Mouse (Mus musculus): ENCODE data around the gene Dbn1. TPM values are rescaled to one million over a fixed set of nuclear protein-coding genes. Genes with fewer than 3 reads are reported as not detected.

Gene Dbn1
- polyA plus RNA-seq, 1 experiment from 2014 or later, result 572 TPM

DNA sequence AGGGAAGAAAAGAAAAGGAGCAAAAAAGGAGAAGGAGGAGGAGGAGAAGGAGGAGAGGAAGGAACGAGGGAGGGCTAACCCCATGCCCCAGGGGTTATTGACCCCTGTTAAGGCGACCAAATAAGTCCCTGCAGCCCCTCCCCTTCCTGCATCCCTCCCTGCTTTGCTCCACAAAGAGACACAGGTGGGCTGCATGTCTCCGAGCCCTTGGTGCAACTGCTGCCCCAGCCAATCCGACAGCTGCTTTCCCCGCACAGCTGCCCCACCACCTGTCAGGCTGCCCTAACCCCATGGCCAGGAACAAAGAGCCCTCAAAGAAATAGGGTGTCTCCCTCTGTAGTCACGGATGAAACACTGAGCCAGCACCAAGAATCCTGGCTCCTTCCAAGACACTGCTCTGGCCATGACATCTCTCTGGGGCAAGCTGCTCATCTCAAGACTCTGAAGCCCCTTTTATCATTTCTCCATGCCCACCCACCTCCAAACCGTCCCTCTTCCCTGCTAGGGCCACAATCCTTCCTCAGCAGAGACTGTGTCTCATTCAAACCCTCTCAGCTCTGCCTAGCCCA is 3.3 kb downstream of the Dbn1 start:
- ATAC-seq (ENCODE audit: low FRiP score, low read depth), result no peak
- H3K9me3 ChIP-seq, result no peaks in the 10 kb centered on the region
- 11% methylated on average over 7 of the region's 7 CpGs for WGBS
- peaks cover 52% of the 10 kb centered on the region for H3K4me1 ChIP-seq (replicated peaks)
- peak overlapping the region; percentile 95 for H3K4me3 ChIP-seq
- no peaks in the 10 kb centered on the region for H3K27me3 ChIP-seq
- H3K27ac ChIP-seq (replicated peaks), result peak overlapping the region; percentile 99
- peak overlapping the region; percentile 100 for H3K9ac ChIP-seq
- peaks cover 29% of the 10 kb centered on the region for H3K36me3 ChIP-seq
- H3K4me2 ChIP-seq, result peak overlapping the region; percentile 79

DNA sequence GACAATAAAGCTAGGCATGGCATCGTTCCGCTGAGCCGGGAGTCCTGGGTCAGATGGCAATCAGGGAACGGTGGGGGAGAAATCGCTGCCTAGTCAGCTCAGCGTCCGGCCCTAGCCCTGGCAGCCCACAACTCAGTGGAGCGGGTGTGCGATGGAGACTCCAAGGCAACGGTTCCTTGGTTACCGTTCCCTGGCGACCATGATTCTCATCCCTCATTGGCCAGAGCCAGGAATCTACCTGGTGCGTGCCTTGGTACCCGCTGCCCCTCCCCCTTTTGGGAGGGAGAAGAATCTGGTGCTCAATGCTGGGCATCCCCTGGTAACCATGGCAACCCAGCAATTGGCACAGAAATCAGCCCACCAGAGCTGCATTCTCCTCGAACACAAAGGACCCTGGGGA is 4.3 kb downstream of the Dbn1 start:
- H3K36me3 ChIP-seq, result peaks cover 39% of the 10 kb centered on the region
- H3K9ac ChIP-seq, result peak overlapping the region; percentile 100
- ATAC-seq (ENCODE audit: low FRiP score, low read depth), result peak; percentile 87
- WGBS, result 3% methylated on average over 15 of the region's 15 CpGs
- no peaks in the 10 kb centered on the region for H3K27me3 ChIP-seq
- H3K4me1 ChIP-seq (replicated peaks), result peaks cover 52% of the 10 kb centered on the region
- peak overlapping the region; percentile 95 for H3K4me3 ChIP-seq
- H3K4me2 ChIP-seq, result peak overlapping the region; percentile 79
- no peaks in the 10 kb centered on the region for H3K9me3 ChIP-seq
- peak overlapping the region; percentile 99 for H3K27ac ChIP-seq (replicated peaks)

DNA sequence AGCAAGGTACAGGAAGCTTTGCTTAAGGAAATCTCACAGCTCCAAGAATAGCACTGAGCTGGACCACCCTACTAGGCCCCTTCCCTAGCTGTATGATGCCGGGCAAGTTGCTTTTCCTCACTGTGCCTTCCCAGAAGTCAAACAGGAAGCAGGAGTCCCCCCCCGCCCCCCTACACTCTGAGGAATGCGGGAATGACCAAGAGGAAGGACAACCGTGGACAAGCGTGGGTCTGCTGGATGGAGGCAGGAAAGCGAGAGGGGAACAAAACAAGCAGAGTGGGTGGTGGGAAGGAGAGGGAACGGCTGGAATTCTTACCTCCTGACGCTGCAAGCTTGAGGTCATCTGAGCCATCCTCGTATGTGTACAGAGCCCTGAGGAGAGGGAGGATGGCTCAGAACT is 4.8 kb downstream of the Dbn1 start:
- H3K36me3 ChIP-seq, result peaks cover 43% of the 10 kb centered on the region
- whole genome bisulfite sequencing, result 28% methylated on average over 9 of the region's 9 CpGs
- peak overlapping the region; percentile 100; the same call in 1 of the 2 replicates for H3K9ac ChIP-seq
- H3K27me3 ChIP-seq, result no peaks in the 10 kb centered on the region
- peak overlapping the region; percentile 95 for H3K4me3 ChIP-seq
- H3K27ac ChIP-seq (replicated peaks), result peak overlapping the region; percentile 99
- no peak for ATAC-seq (ENCODE audit: low FRiP score, low read depth)
- peaks cover 48% of the 10 kb centered on the region for H3K4me1 ChIP-seq (replicated peaks)
- no peaks in the 10 kb centered on the region for H3K9me3 ChIP-seq
- H3K4me2 ChIP-seq, result peak overlapping the region; percentile 79

DNA sequence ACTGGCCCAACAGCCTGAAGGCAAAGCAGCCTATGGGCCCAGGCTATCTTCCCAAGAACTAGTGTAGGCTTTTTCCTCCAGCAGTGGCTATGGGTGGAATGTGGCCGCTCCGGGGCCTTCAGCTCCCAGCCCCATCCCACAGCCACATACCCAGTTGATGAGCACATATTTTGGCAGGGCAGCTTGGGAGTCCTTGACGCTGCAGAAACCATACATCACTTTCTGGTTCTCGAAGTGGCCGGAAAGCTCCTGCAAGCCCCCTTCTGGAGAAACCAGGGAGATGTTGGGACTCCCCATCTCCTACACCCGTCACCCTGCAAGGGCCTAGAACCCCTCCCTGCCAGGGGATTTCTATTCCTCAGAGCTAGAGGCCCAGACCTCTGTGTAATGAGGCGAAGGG is 5.4 kb downstream of the Dbn1 start:
- Histone ChIP-seq H3K27ac (replicated peaks) (0 out of 2 replicates have a peak overlapping the region, but pooled peaks have one; percentile 99), H3K9me3 (no peaks in the 10 kb centered on the region), H3K27me3 (no peaks in the 10 kb centered on the region), H3K9ac (no peak overlapping the region), H3K4me1 (replicated peaks) (peaks cover 47% of the 10 kb centered on the region), H3K4me2 (peak overlapping the region; percentile 79), H3K4me3 (peak overlapping the region; percentile 95; the same call in 1 of the 2 replicates), H3K36me3 (peaks cover 47% of the 10 kb centered on the region)
- 60% methylated on average over 7 of the region's 7 CpGs for WGBS
- ATAC-seq (ENCODE audit: low FRiP score, low read depth), result no peak

DNA sequence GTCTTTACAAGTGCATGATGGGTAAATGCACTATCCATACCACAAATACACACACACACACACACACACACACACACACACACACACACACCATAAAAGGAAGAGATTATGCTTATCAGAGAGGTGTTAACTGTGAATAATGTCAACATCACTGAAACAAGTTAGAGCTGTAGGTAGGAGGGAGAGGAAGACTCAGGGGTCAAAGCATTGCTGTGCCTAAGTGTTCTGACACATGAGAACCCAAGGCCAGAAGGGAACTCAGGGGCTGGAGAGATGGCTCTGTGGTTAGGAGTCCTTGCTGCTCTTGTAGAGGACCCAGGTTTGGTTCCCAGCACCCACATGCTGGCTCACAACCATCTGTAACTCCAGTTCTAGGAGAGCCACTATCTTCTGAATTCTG is 8.0 kb downstream of the Dbn1 start:
- H3K9me3 ChIP-seq, result no peaks in the 10 kb centered on the region
- no peak overlapping the region for H3K4me2 ChIP-seq
- no peak overlapping the region for H3K9ac ChIP-seq
- ATAC-seq (ENCODE audit: low FRiP score, low read depth), result no peak
- H3K27ac ChIP-seq (replicated peaks), result no peak overlapping the region
- peaks cover 41% of the 10 kb centered on the region for H3K4me1 ChIP-seq (replicated peaks)
- H3K27me3 ChIP-seq, result no peaks in the 10 kb centered on the region
- H3K4me3 ChIP-seq, result no peak overlapping the region
- H3K36me3 ChIP-seq, result peaks cover 74% of the 10 kb centered on the region

DNA sequence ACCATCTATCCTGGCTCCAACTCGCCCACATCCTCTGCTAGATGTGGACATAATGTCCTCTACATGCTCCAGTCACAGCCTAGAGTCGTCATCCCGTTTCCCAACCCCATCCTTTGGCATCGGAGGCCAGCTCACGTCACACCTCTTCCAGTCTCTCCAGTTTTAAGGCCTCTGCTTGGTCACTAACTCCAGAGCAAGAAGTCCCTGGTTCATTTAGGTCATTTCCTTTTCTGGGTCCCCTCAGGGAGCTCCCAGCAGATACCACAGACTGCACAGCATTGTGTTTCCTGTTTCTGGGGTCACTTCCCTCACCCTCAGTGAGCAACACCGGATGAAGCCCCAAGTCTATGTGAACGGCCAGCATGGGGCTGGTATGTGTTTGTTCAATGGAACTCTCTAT is 8.9 kb downstream of the Dbn1 start:
- Histone ChIP-seq H3K4me2 (no peak overlapping the region), H3K4me1 (replicated peaks) (peaks cover 41% of the 10 kb centered on the region), H3K27me3 (no peaks in the 10 kb centered on the region), H3K27ac (replicated peaks) (0 out of 2 replicates have a peak overlapping the region, but pooled peaks have one; percentile 20), H3K9ac (no peak overlapping the region), H3K36me3 (peaks cover 77% of the 10 kb centered on the region), H3K9me3 (no peaks in the 10 kb centered on the region), H3K4me3 (no peak overlapping the region)
- ATAC-seq (ENCODE audit: low FRiP score, low read depth), result no peak
- WGBS, result 86% methylated on average over 7 of the region's 7 CpGs

DNA sequence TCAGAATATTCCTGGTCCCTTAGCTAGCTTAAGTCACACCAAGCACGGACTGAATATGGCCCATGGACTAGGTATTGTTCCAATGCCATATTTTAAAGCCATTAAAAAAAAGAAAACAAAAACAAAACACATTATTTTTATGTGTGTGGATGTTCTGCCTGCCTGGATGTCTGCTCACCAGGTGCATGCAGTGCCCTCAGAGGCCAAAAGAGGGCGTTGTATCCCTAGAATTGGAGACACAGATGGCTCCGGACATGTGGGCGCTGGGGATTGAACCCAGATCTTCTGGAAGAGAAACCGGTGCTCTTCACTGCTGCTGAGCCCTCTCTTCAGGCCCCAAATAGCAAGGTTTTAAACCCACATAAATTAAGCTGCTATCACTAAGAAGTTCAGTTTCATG is 9.9 kb downstream of the Dbn1 start:
- Histone ChIP-seq H3K9ac (no peak overlapping the region), H3K4me3 (no peak overlapping the region), H3K27me3 (no peaks in the 10 kb centered on the region), H3K9me3 (no peaks in the 10 kb centered on the region), H3K4me1 (replicated peaks) (peaks cover 41% of the 10 kb centered on the region), H3K4me2 (no peak overlapping the region), H3K36me3 (peaks cover 77% of the 10 kb centered on the region), H3K27ac (replicated peaks) (no peak overlapping the region)
- no peak for ATAC-seq (ENCODE audit: low FRiP score, low read depth)
- 57% methylated on average over 5 of the region's 5 CpGs for WGBS

DNA sequence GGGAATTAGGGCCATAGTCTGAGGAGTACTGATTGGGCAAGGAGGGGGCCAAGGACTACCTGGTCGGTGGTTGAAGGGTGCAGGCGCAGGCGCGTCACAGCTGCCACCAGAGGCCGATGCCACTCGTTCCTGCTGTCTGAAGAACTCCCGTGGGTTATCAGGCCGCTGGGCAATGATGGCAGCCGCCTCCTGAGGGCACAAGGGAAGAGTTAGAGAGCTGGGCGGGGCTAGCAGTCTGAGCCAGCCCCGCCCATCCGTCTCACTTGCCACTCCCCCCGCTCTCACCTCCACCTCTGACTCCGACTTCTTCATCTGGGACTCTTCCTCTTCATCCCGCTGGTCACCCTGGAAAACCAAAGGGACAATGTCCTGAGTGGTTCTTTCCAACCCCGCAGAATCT is 10.4 kb downstream of the Dbn1 start:
- 64% methylated on average over 16 of the region's 16 CpGs for WGBS
- ATAC-seq (ENCODE audit: low FRiP score, low read depth), result no peak
- Histone ChIP-seq H3K27ac (replicated peaks) (no peak overlapping the region), H3K9me3 (no peaks in the 10 kb centered on the region), H3K9ac (no peak overlapping the region), H3K4me1 (replicated peaks) (peaks cover 41% of the 10 kb centered on the region), H3K36me3 (peaks cover 74% of the 10 kb centered on the region), H3K27me3 (no peaks in the 10 kb centered on the region), H3K4me2 (no peak overlapping the region), H3K4me3 (no peak overlapping the region)

DNA sequence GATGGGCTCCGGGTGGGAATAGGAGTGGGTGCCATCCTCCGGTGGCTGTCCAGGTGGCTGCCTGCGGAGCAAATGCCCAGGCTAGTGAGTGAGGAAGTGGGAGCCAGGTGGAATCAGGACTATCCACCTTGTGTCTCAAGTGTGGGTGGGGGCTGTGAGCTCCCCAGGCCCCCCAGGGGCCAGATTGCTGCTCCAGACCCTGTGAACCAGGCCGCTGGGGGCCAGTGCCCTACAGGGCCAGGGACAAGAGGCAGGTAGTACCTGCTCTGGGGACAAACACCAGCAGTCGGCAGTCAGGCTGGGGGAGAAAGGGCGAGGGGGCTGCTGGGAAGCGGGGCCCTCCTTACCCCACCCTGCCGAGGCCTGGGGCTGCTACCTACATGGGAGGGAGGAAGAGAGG is 11.7 kb downstream of the Dbn1 start:
- Histone ChIP-seq H3K36me3 (peaks cover 63% of the 10 kb centered on the region), H3K9ac (no peak overlapping the region), H3K4me2 (no peak overlapping the region), H3K27me3 (no peaks in the 10 kb centered on the region), H3K9me3 (no peaks in the 10 kb centered on the region), H3K4me3 (no peak overlapping the region), H3K27ac (replicated peaks) (0 out of 2 replicates have a peak overlapping the region, but pooled peaks have one; percentile 93), H3K4me1 (replicated peaks) (peaks cover 47% of the 10 kb centered on the region)
- WGBS, result 88% methylated on average over 8 of the region's 8 CpGs
- ATAC-seq (ENCODE audit: low FRiP score, low read depth), result no peak

DNA sequence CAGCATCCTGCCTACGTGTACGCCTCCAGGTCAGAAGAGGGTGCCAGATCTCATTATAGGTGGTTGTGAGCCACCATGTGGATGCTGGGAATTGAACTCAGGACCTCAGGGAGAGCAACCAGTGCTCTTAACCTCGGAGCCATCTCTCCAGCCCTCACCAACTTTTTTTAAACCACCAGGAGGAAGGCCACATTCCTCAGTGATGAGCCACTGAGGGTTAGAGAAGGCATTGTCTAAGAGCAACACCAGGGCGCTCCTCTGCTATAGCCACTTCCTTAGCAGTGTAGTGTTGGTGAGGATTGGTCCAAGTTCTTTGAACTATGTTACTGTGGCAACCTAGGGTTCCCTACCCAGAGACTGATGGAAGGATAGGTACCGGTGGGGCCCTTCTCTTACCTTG is 12.2 kb downstream of the Dbn1 start:
- H3K36me3 ChIP-seq, result peaks cover 58% of the 10 kb centered on the region
- WGBS, result 85% methylated on average over 5 of the region's 5 CpGs
- no peaks in the 10 kb centered on the region for H3K9me3 ChIP-seq
- H3K4me3 ChIP-seq, result no peak overlapping the region
- no peak overlapping the region for H3K4me2 ChIP-seq
- H3K4me1 ChIP-seq (replicated peaks), result peaks cover 52% of the 10 kb centered on the region
- H3K27ac ChIP-seq (replicated peaks), result 0 out of 2 replicates have a peak overlapping the region, but pooled peaks have one; percentile 93
- ATAC-seq (ENCODE audit: low FRiP score, low read depth), result no peak
- H3K27me3 ChIP-seq, result no peaks in the 10 kb centered on the region
- no peak overlapping the region for H3K9ac ChIP-seq

DNA sequence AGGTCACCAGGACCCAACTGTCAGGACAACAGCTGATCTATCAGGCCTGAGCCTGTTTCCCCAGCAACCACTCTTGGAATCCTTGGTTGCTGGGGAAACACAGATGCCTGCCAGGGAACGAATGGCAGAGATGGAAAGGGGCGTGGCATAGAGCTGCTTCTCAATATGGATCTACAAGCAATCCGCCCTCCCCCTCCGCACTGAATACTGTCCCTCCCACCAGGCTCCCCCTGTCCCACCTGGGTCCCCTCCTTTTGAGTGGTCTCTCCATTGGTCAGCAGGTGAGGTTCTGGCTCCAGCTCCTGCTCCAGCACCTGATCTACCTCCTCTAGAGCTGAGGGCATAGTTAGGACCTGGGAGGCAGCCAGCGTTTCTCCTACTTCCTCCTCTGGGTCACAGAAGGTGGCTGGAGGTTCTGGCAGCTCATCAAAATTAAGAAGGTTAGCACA is 13.3 kb downstream of the Dbn1 start:
- peaks cover 48% of the 10 kb centered on the region for H3K36me3 ChIP-seq
- no peak overlapping the region for H3K4me3 ChIP-seq
- no peak for ATAC-seq (ENCODE audit: low FRiP score, low read depth)
- WGBS, result 7% methylated on average over 5 of the region's 5 CpGs
- H3K27me3 ChIP-seq, result no peaks in the 10 kb centered on the region
- peaks cover 63% of the 10 kb centered on the region for H3K4me1 ChIP-seq (replicated peaks)
- H3K4me2 ChIP-seq, result peak overlapping the region; percentile 7; the same call in 1 of the 2 replicates
- no peak overlapping the region for H3K9ac ChIP-seq
- H3K9me3 ChIP-seq, result no peaks in the 10 kb centered on the region
- peak overlapping the region; percentile 93 for H3K27ac ChIP-seq (replicated peaks)

DNA sequence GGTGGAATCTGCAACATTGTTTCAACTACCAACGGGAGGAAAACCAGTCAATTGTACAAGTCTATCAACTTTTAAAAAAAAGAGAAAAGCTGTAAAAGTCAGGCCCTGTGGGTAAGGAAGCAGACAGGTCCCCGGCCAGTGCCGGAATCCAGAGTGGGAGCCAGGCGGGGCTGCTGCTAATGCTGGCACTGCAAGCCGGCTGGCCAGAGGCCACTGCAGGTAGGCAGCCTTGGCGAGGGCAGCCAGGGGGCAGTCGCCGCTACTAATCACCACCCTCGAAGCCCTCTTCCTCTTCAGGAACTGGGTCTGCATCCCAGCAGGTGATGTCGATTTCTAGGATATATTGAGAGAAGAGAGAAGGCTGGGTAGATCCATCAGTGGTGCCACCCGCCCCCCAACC is 13.9 kb downstream of the Dbn1 start:
- no peaks in the 10 kb centered on the region for H3K9me3 ChIP-seq
- peak overlapping the region; percentile 98; the same call in 1 of the 2 replicates for H3K4me2 ChIP-seq
- no peak for ATAC-seq (ENCODE audit: low FRiP score, low read depth)
- H3K36me3 ChIP-seq, result peaks cover 41% of the 10 kb centered on the region
- peaks cover 70% of the 10 kb centered on the region for H3K4me1 ChIP-seq (replicated peaks)
- H3K27me3 ChIP-seq, result no peaks in the 10 kb centered on the region
- 45% methylated on average over 11 of the region's 11 CpGs for WGBS
- H3K9ac ChIP-seq, result no peak overlapping the region
- no peak overlapping the region for H3K4me3 ChIP-seq
- peak overlapping the region; percentile 93 for H3K27ac ChIP-seq (replicated peaks)

Data from hindbrain, embryonic 15.5 days (tissue).